Mouse (Mus musculus): ENCODE measurements around the gene Dgke. TPM values are rescaled to one million over a fixed set of nuclear protein-coding genes. Genes with fewer than 3 reads are reported as not detected.

The Dgke gene
- 6.6 and 6.9 TPM in 2 replicates for polyA plus RNA-seq (2014; fragmentation: Nextera tagmentation; extraction: Ambion mirVana)

GRCm38 (mm10) chr11:89066750-89067149 lies at the start of gene Dgke:
TSS of gene Dgke (minus strand) at chr11:89066850.
- Histone ChIP-seq H3K9me3 (ENCODE audit: control insufficient read depth, low read length) (no peaks in the 10 kb centered on the region), H3K27me3 (ENCODE audit: control insufficient read depth, insufficient read depth, low read length) (no peaks in the 10 kb centered on the region), H3K9ac (ENCODE audit: low read length) (no peak within 1 kb of the TSS), H3K27ac (ENCODE audit: low read depth, low read length) (no peak within 1 kb of the TSS), H3K4me3 (ENCODE audit: low read depth, low read length) (no peak within 1 kb of the TSS), H3K4me2 (ENCODE audit: low read depth) (no peak within 1 kb of the TSS), H3K4me1 (ENCODE audit: control insufficient read depth, insufficient read depth, low read length) (no peaks in the 10 kb centered on the region), H3K36me3 (ENCODE audit: control insufficient read depth, insufficient read depth, low read length) (no peaks in the 10 kb centered on the region)
- WGBS, result 92% methylated on average over 1 of the region's 1 CpGs
- no peak for ATAC-seq (ENCODE audit: insufficient read depth, low FRiP score, low TSS enrichment)
- DNase-seq (ENCODE audit: low spot score), result no peak

- no peaks in the 10 kb centered on the region for H3K36me3 ChIP-seq (ENCODE audit: control insufficient read depth, insufficient read depth, low read length)
- no peaks in the 10 kb centered on the region for H3K27me3 ChIP-seq (ENCODE audit: control insufficient read depth, insufficient read depth, low read length)
- no peak for ATAC-seq (ENCODE audit: insufficient read depth, low FRiP score, low TSS enrichment)
- no peak for DNase-seq (ENCODE audit: low spot score)
- no peak overlapping the region for H3K4me3 ChIP-seq (ENCODE audit: low read depth, low read length)
- 15% methylated on average over 12 of the region's 12 CpGs for WGBS
- no peak overlapping the region for H3K9ac ChIP-seq (ENCODE audit: low read length)
- no peaks in the 10 kb centered on the region for H3K9me3 ChIP-seq (ENCODE audit: control insufficient read depth, low read length)
- H3K27ac ChIP-seq (ENCODE audit: low read depth, low read length), result no peak overlapping the region
- no peaks in the 10 kb centered on the region for H3K4me1 ChIP-seq (ENCODE audit: control insufficient read depth, insufficient read depth, low read length)
- H3K4me2 ChIP-seq (ENCODE audit: low read depth), result no peak overlapping the region
Measured at GRCm38 (mm10) chr11:89107180-89107807, 40.6 kb upstream of the Dgke start.

- Histone ChIP-seq H3K4me2 (ENCODE audit: low read depth) (no peak overlapping the region), H3K27me3 (ENCODE audit: control insufficient read depth, insufficient read depth, low read length) (no peaks in the 10 kb centered on the region), H3K27ac (ENCODE audit: low read depth, low read length) (no peak overlapping the region), H3K36me3 (ENCODE audit: control insufficient read depth, insufficient read depth, low read length) (no peaks in the 10 kb centered on the region), H3K4me1 (ENCODE audit: control insufficient read depth, insufficient read depth, low read length) (no peaks in the 10 kb centered on the region), H3K9ac (ENCODE audit: low read length) (no peak overlapping the region), H3K9me3 (ENCODE audit: control insufficient read depth, low read length) (no peaks in the 10 kb centered on the region), H3K4me3 (ENCODE audit: low read depth, low read length) (no peak overlapping the region)
- ATAC-seq (ENCODE audit: insufficient read depth, low FRiP score, low TSS enrichment) (no peak), DNase-seq (ENCODE audit: low spot score) (no peak)
- WGBS, result 81% methylated on average over 11 of the region's 11 CpGs
Measured at GRCm38 (mm10) chr11:89105823-89106222, 39.2 kb upstream of the Dgke start.

- Histone ChIP-seq H3K27me3 (ENCODE audit: control insufficient read depth, insufficient read depth, low read length) (no peaks in the 10 kb centered on the region), H3K9ac (ENCODE audit: low read length) (no peak overlapping the region), H3K4me2 (ENCODE audit: low read depth) (no peak overlapping the region), H3K9me3 (ENCODE audit: control insufficient read depth, low read length) (no peaks in the 10 kb centered on the region), H3K27ac (ENCODE audit: low read depth, low read length) (no peak overlapping the region), H3K4me3 (ENCODE audit: low read depth, low read length) (no peak overlapping the region), H3K4me1 (ENCODE audit: control insufficient read depth, insufficient read depth, low read length) (no peaks in the 10 kb centered on the region), H3K36me3 (ENCODE audit: control insufficient read depth, insufficient read depth, low read length) (no peaks in the 10 kb centered on the region)
- DNase-seq (ENCODE audit: low spot score) (no peak), ATAC-seq (ENCODE audit: insufficient read depth, low FRiP score, low TSS enrichment) (no peak)
- 93% methylated on average over 8 of the region's 8 CpGs for WGBS
Measured at GRCm38 (mm10) chr11:89105211-89105610, 38.6 kb upstream of the Dgke start.

- no peaks in the 10 kb centered on the region for H3K36me3 ChIP-seq (ENCODE audit: control insufficient read depth, insufficient read depth, low read length)
- H3K27me3 ChIP-seq (ENCODE audit: control insufficient read depth, insufficient read depth, low read length), result no peaks in the 10 kb centered on the region
- ATAC-seq (ENCODE audit: insufficient read depth, low FRiP score, low TSS enrichment), result no peak
- no peak overlapping the region for H3K4me2 ChIP-seq (ENCODE audit: low read depth)
- no peak overlapping the region for H3K27ac ChIP-seq (ENCODE audit: low read depth, low read length)
- H3K9ac ChIP-seq (ENCODE audit: low read length), result no peak overlapping the region
- H3K4me1 ChIP-seq (ENCODE audit: control insufficient read depth, insufficient read depth, low read length), result no peaks in the 10 kb centered on the region
- 91% methylated on average over 14 of the region's 14 CpGs for WGBS
- no peak overlapping the region for H3K4me3 ChIP-seq (ENCODE audit: low read depth, low read length)
- no peaks in the 10 kb centered on the region for H3K9me3 ChIP-seq (ENCODE audit: control insufficient read depth, low read length)
- no peak for DNase-seq (ENCODE audit: low spot score)
Measured at GRCm38 (mm10) chr11:89103166-89103565, 36.5 kb upstream of the Dgke start.

- Histone ChIP-seq H3K9me3 (ENCODE audit: control insufficient read depth, low read length) (no peaks in the 10 kb centered on the region), H3K27me3 (ENCODE audit: control insufficient read depth, insufficient read depth, low read length) (no peaks in the 10 kb centered on the region), H3K27ac (ENCODE audit: low read depth, low read length) (no peak overlapping the region), H3K9ac (ENCODE audit: low read length) (peak overlapping the region; percentile 4; the same call in 1 of the 2 replicates), H3K36me3 (ENCODE audit: control insufficient read depth, insufficient read depth, low read length) (no peaks in the 10 kb centered on the region), H3K4me2 (ENCODE audit: low read depth) (peak overlapping the region; percentile 17), H3K4me1 (ENCODE audit: control insufficient read depth, insufficient read depth, low read length) (no peaks in the 10 kb centered on the region), H3K4me3 (ENCODE audit: low read depth, low read length) (no peak overlapping the region)
- DNase-seq (ENCODE audit: low spot score) (no peak), ATAC-seq (ENCODE audit: insufficient read depth, low FRiP score, low TSS enrichment) (no peak)
- 41% methylated on average over 17 of the region's 17 CpGs for WGBS
Measured at GRCm38 (mm10) chr11:89100826-89101321, 34.2 kb upstream of the Dgke start.

GRCm38 (mm10) chr11:89100403-89100802 lies 33.8 kb upstream of the Dgke start:
- ATAC-seq (ENCODE audit: insufficient read depth, low FRiP score, low TSS enrichment) (peak; percentile 81; the same call in 1 of the 2 replicates), DNase-seq (ENCODE audit: low spot score) (peak; percentile 80)
- Histone ChIP-seq H3K9me3 (ENCODE audit: control insufficient read depth, low read length) (no peaks in the 10 kb centered on the region), H3K4me1 (ENCODE audit: control insufficient read depth, insufficient read depth, low read length) (no peaks in the 10 kb centered on the region), H3K9ac (ENCODE audit: low read length) (peak overlapping the region; percentile 4; the same call in 1 of the 2 replicates), H3K27ac (ENCODE audit: low read depth, low read length) (no peak overlapping the region), H3K27me3 (ENCODE audit: control insufficient read depth, insufficient read depth, low read length) (no peaks in the 10 kb centered on the region), H3K4me3 (ENCODE audit: low read depth, low read length) (no peak overlapping the region), H3K4me2 (ENCODE audit: low read depth) (peak overlapping the region; percentile 17), H3K36me3 (ENCODE audit: control insufficient read depth, insufficient read depth, low read length) (no peaks in the 10 kb centered on the region)
- WGBS, result 2% methylated on average over 9 of the region's 9 CpGs

- Histone ChIP-seq H3K27ac (ENCODE audit: low read depth, low read length) (no peak overlapping the region), H3K4me2 (ENCODE audit: low read depth) (no peak overlapping the region), H3K4me1 (ENCODE audit: control insufficient read depth, insufficient read depth, low read length) (no peaks in the 10 kb centered on the region), H3K9me3 (ENCODE audit: control insufficient read depth, low read length) (no peaks in the 10 kb centered on the region), H3K4me3 (ENCODE audit: low read depth, low read length) (no peak overlapping the region), H3K9ac (ENCODE audit: low read length) (no peak overlapping the region), H3K27me3 (ENCODE audit: control insufficient read depth, insufficient read depth, low read length) (no peaks in the 10 kb centered on the region), H3K36me3 (ENCODE audit: control insufficient read depth, insufficient read depth, low read length) (no peaks in the 10 kb centered on the region)
- 79% methylated on average over 5 of the region's 6 CpGs for WGBS
- ATAC-seq (ENCODE audit: insufficient read depth, low FRiP score, low TSS enrichment) (no peak), DNase-seq (ENCODE audit: low spot score) (no peak)
Measured at GRCm38 (mm10) chr11:89098930-89099329, 32.3 kb upstream of the Dgke start.

All from neural tube, embryonic 11.5 days (tissue).